Mouse (Mus musculus) ovary, postnatal 10 days (tissue): ENCODE results near the gene Pde4d.

Experiments used
- DNase-seq: peaks from one replicate; pipeline ENCODE4 v3.0.0; 2022; ENCODE audit warnings: low spot score

The Pde4d gene

DNA sequence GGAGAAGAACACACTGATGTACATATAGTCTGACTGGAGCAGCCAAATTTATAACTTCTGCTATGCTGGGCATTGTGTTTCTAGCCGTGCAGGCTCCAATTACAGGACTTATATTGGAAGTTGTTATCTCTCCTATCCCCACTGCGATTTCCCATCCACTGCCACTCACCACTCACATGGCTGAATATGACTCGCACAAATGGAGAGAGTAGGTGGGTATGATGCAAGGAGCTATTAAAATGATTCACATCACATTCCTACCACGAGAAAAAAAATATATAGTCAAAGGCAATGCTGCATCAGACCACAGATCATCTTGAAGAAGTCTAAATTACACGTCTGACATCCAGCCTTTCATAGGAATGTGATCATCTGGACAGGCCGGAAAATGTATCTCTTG is 725.5 kb downstream of the Pde4d start:
- DNase-seq, result no peak

DNA sequence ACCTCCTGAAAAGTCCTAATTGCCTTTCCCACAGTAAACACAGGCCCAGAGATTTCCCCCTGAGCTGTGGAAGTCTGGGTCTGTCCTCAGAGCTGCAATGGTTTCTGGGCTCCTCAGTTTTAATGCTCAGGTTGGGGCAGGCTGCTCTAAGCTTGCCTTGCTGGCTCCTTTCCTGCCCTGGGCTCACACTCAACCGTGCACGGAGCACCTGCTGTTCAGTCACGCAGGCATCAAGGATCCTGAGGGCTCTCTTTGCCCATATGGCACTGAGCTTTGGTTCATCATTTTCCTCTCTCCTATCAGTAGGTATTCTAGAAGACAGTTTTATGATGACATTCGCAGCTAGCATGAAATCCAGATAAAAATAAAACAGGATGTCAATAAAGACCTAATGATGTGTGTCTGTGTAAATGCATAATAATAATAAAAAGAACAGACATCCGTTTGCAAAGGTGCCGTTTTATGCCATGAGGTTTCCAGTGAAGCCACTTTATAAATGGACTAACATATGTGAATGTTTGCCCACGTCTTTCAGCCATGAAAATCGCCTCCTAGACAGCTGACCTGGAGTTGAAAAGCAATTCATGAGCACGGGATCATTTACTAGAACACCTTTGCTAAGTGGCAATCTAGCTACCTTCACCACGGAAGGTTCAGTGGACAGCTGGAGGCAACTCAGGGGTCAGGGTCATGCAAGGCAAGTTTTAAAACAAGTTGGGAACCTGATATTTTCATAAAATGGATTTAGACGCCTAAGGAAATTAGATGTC is 726.3 kb downstream of the Pde4d start:
- DNase-seq, result no peak

DNA sequence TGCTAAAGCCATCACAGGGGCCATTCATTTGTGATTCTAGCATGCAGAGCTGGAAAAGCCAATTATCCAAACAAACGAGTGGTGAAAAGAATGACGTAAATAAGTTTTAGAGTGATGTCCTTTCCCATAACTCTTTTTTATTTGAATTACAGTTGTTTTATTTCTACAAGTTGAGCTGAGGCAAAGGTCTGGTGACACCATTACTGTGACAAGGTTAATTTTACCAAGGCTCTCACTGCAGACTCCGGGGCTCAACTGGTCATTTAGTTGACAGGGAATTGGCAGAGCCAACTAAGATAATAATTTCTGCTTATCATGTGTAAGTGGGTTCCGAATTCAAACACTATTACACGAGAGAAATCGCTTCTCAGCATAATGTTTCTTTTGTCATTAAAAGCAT is 731.6 kb downstream of the Pde4d start:
- no peak for DNase-seq

DNA sequence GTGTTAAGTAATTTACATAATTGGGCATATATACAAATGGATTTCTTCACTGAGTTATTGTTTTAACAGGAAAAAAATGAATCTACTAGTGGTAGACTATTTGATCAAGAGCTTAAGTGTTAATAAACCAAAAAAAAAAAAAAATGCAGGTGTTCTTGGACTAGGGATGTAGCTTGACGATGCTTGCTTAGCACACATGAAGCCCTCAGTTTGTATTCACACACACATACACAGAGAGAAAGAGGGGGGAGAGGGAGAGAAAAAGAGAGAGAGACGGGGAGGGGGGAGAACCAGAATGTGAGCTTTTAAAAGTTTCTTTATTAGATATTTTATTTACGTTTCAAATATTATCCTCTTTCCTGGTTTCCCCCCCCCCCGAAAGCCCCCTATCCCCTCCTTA is 740.9 kb downstream of the Pde4d start:
- no peak for DNase-seq

- no peak for DNase-seq
Observed at GRCm38 (mm10) chr13:109191176-109191575, 741.4 kb downstream of the Pde4d start.

DNA sequence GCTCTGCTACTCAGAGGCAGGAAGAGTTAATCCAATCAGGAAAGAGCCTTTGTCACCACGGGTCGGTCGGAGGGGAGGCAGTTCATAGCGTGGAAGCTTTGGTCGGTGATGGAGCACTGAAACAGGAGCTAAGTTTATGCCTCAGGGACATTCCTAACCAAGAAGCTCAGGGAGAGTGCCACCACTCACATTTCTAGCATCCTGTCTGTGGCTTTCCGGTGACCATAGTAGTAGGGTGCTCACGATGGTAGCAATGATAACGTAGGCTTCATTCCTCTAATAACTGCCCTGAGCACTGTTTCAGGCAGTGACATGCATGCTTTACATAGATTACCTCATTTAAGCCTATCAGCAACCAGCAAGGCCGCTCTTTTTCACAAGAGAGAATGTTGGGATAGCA is 755.8 kb downstream of the Pde4d start:
- no peak for DNase-seq

DNA sequence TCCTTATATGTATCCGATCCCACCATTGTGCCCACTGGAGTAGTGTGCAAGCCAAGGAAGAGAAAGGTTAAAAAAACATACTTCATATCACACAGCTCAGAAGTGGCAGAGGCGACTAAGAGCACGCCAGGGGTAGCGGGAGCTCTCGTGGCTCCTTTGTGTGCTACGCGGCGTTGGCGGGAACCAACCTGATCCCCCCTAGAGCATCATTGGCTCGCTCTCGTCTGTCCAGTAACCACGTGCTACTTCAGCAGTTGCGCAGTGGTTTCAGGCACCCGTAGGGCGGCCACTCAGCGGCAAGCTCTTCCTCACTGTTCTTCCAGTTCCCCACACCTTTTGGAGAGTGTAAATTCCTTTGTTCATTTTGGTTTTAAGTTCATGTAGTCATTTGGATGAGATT is 758.9 kb downstream of the Pde4d start:
- no peak for DNase-seq

DNA sequence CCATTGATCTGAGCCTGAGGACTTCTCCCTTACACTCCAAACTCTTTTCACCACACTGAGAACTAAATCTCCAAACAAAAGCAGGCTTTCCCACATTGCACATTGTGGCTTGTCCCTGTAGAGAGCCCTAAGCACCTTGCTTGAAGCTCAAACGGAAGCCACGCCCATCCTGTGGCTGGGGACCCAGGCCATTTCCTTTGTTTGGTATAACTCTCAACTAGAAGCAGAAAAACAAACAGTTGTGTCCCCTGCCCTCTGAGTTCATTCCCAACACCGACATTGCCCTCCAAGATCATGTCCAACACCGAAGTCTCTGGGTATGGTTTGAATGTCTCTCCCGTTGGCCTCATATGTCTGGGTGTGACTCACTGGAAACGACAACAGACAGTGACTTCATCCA is 759.7 kb downstream of the Pde4d start:
- no peak for DNase-seq

GRCm38 (mm10) chr13:109210403-109210802 is 760.7 kb downstream of the Pde4d start:
- DNase-seq, result peak; percentile 66

DNA sequence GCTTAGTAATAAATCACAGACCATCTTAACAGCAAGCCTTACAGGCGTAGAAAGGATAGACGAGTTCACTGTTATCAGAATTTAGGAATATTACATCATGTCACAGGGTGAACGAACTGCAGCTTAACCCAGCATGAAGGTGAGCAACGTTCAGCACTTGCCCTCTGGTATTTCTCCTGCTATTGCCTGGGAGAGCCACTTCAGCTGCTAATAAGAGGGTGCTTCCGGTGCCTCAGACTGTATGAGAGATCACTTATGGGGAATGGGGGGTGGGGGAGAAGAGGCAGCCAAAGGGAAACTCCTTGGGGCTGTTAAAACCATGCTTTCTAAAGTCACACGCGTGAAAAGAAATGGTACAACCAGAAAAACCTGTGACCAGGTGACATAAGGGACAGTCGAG is 761.7 kb downstream of the Pde4d start:
- DNase-seq, result no peak

DNA sequence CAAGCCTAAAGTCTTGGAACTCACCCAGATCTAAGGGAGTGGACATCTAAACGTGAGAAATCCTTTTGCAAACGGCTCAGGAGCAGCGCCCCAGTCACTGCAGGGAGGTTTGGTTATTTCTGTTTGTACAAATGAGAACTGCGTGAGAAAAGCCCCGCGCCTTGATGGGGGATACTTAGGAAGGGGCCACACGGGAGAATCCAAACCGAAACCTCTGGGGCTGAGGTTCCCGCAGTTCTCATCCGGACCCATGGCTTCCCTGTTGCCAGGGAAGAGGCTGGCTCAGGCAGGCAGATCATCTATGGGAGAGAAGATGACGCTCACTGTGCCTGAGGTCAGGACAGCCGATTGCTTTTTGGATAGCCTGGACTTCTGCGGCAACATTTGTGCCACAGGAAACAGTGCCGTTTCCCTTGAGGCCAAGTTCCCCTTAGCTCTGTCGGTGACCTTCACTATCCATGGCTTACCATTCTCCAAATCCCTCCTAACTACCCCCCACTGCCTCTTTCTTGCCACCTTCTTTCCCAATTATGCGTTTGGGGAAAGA is 762.3 kb downstream of the Pde4d start:
- DNase-seq, result no peak

- DNase-seq, result no peak
Observed at GRCm38 (mm10) chr13:109212788-109213473, 763.2 kb downstream of the Pde4d start.

GRCm38 (mm10) chr13:109219019-109219725 is 769.4 kb downstream of the Pde4d start:
- no peak for DNase-seq

DNA sequence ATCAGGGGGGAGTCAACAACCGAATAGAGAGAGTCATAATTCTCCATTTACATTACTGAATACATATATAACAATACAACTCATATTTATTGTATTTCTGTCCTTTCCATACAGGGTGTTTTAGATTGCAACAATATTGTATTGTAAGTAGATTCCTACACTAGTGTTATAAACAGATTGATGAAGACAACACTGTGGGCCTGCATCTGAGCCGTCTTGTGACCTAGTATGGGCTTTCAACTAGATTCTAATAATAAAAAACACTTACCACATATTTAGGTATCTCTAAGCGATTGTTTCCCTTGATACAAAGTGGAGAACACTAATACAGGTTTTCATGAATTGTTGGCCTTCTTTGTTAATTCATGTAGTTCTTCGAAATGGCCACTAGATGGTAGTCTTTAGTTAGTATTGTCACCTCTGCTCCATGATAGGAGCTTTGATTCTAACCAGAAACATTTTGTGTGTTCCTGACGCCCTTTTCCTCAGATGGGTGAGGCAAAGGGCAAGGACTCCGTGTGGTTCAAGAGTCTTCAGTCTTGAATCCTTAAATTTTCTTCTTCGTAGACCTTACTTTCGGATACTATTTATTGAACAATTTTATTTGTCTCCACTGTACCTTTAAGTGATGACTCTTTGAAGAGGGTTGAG is 779.3 kb downstream of the Pde4d start:
- DNase-seq, result no peak

DNA sequence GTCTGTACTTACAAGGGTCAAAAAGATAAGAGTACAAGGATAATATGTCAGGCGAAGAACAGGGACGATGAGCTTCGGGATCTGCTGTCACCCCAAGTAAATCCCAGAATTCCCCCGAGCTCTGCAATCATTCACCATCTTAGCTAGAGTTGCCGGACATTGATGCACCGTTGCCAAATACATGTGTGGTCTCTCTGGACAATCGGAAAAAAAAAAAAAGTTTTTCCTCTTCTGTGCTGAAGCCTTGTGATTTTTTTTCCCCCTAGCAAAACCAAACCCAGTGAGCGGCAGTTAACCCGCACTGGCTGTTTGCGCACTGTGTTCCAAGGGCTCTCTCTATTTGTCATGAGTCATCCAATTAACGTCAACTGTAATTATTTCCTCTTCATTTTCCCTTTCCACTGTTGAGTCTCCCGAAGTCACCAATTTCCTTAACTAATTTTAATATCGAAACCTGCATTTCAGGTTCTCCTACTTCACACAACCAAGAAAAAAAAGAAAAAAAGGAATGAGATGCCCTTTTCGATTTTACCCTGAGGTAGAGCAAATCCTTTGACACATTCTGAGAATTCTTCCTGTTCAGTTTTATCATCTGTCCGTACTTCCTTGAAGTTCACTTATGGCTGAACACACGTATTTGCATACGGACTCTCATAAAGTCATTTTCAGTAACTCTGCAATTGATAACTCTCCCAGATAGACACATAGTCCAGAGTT is 780.0 kb downstream of the Pde4d start:
- no peak for DNase-seq

DNA sequence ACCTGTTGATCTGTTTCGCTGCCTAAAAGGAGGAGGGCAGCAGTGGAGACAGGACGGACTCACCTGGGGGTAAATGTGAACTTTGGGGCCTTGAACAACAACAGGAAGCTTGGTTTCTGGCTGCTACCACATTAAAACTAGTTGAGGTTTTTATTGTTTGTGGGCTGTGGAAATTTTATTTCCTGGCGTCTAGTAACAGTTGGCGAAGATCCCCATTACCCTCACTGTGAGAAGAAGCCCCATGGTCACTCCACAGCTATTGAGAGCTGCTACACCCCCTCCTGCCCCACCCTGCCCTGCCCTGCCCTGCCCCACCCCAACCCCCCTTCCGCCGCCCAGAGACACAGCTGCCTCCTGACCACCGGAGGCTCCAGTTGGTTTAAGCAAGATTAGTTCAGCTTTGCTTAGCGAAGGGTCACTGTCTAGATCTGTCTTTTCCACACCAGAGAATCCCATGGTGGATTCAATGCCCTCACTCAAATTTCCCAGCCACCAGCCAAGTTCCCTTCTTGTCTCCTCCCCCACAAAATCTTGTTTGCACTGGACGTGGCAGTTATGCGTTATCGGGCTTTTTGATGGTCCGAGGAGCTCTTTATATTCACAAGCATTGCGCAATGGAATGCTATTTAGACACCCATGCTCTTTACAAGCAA is 780.7 kb downstream of the Pde4d start:
- DNase-seq, result no peak

GRCm38 (mm10) chr13:109231848-109232460 is 782.2 kb downstream of the Pde4d start:
- no peak for DNase-seq

GRCm38 (mm10) chr13:109232531-109232930 is 782.8 kb downstream of the Pde4d start:
- no peak for DNase-seq

DNA sequence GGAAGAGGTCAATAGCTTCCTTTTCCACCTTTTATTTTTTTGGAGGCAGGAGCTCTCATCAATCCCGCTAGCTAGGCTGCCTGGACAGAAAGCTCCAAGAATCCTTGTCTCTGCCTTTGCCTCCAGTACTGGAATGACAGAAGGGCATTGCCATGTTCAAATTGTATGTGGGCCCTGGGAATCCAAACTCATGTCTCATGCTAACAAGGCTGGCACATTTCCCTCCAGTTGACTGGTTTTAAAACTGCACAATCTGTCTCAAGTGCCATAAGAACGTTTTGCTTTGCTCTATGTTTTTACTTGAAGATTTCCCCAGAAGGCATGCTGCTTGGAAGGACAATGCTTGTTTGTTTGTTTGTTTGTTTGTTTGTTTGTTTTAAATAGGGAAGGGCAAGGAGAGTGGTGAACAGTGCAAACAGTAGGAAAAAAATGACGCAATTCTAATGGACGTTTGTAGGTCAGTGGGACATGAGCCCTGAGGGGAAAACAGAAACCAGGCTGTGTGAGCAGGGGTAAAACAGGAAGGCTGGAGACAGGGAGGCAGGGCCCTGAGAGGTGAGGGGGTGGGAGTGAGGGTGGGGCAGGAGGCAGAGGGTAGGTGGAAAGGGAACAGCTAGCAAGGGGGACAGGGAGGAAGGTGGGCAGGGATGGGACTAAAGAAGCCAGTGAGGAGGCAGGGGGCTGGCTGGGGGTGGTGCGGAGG is 784.3 kb downstream of the Pde4d start:
- DNase-seq, result no peak

DNA sequence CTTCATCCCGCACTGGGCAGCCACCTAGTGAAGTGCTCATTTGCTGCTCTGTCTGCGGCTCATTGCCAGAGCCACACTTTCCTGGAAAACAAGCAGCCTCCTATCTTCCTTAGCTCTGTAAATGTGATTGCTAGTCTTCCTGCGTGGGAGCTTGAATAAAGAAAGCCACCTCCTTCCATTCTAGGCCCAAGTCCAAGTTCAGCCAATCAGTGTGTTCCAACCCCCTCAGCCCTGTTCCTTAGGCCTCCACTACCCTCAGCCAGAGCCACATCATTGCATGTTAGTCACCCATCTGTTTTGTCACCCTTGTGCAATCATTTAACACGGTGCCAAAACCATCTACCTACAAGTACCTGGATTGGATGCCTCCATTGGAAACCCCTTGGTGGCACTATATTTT is 786.3 kb downstream of the Pde4d start:
- DNase-seq, result no peak
